ENCODE assay signal across 8 mouse cellular contexts in the genomic region with DNA sequence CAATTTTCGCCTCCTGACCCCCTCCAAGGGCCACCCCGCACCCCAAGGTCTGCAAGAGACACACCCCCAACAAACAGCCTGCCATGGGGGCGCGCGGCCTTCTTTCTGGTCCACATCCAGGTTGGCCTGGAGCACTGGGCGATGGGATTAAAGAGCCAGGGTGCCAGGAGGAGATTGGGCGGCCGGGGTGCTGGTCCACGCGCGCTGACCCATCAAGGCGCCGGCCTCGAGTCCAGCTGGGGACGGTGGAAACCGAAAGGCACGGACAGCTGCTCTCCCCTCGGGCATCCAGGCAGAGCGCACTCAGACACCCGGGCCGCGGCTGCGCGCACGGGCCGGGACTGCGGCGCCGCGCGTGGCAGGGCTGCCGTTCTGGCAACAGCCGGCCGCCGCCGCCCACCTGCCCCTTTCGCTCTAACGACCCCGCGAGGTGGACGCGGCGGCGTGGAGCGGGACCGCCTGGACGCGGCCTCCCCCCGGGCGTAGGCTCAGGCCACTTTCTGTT. TPM values are rescaled to one million over a fixed set of nuclear protein-coding genes. Genes with fewer than 3 reads are reported as not detected.
DNase-seq lines count a peak whose midpoint lies in the region; ATAC-seq lines count a peak whose summit lies in the region.

No protein-coding gene starts in this region.

- H3K4me1 ChIP-seq in forebrain, embryonic 12.5 days: peaks cover 39% of the 10 kb centered on the region
- peaks cover 25% of the 10 kb centered on the region for H3K4me1 ChIP-seq in intestine, embryonic 14.5 days (replicated peaks; ENCODE audit: control insufficient read depth, insufficient read depth, low read length)
- peaks cover 40% of the 10 kb centered on the region for H3K4me1 ChIP-seq in stomach, embryonic 16.5 days (ENCODE audit: control insufficient read depth, insufficient read depth, low read length)

- peaks cover 10% of the 10 kb centered on the region for H3K36me3 ChIP-seq in forebrain, embryonic 12.5 days (replicated peaks)
- H3K36me3 ChIP-seq in intestine, embryonic 14.5 days (ENCODE audit: control insufficient read depth, insufficient read depth, low read length): no peaks in the 10 kb centered on the region
- H3K36me3 ChIP-seq in stomach, embryonic 16.5 days (ENCODE audit: control insufficient read depth, insufficient read depth, low read length): no peaks in the 10 kb centered on the region

- no peak for ATAC-seq in forebrain, embryonic 12.5 days (ENCODE audit: low FRiP score)
- ATAC-seq in intestine, embryonic 14.5 days (replicated peaks; ENCODE audit: low FRiP score, low TSS enrichment, low read depth): no peak
- ATAC-seq in stomach, embryonic 16.5 days (ENCODE audit: insufficient read depth, low FRiP score): no peak
- no peak for ATAC-seq in frontal cortex, adult (ENCODE audit: low TSS enrichment)

- H3K27ac ChIP-seq in forebrain, embryonic 12.5 days: peak overlapping the region; percentile 99
- peak overlapping the region; percentile 99 for H3K27ac ChIP-seq in intestine, embryonic 14.5 days (ENCODE audit: low read depth)
- peak overlapping the region; percentile 99 for H3K27ac ChIP-seq in stomach, embryonic 16.5 days (ENCODE audit: low read length)

- peak; percentile 91 for DNase-seq in heart, adult 11 months
- DNase-seq in heart, adult 8-10 months (ENCODE audit: low spot score): no peak
- DNase-seq in MN1 (ENCODE audit: low spot score): peak; percentile 23
- DNase-seq in intestine, embryonic 14.5 days (ENCODE audit: low spot score): peak; percentile 74
- peak; percentile 13 for DNase-seq in lung, postnatal 14 days

- H3K27me3 ChIP-seq in forebrain, embryonic 12.5 days: no peaks in the 10 kb centered on the region
- H3K27me3 ChIP-seq in intestine, embryonic 14.5 days (replicated peaks; ENCODE audit: control insufficient read depth, insufficient read depth, low read length): no peaks in the 10 kb centered on the region
- no peaks in the 10 kb centered on the region for H3K27me3 ChIP-seq in stomach, embryonic 16.5 days (ENCODE audit: control insufficient read depth, insufficient read depth, low read length)

- H3K9me3 ChIP-seq in forebrain, embryonic 12.5 days: no peaks in the 10 kb centered on the region
- H3K9me3 ChIP-seq in intestine, embryonic 14.5 days (ENCODE audit: control insufficient read depth, low read length): no peaks in the 10 kb centered on the region
- H3K9me3 ChIP-seq in stomach, embryonic 16.5 days (replicated peaks; ENCODE audit: control insufficient read depth, low read length): no peaks in the 10 kb centered on the region

- peak overlapping the region; percentile 93 for H3K4me2 ChIP-seq in forebrain, embryonic 12.5 days
- H3K4me2 ChIP-seq in intestine, embryonic 14.5 days (ENCODE audit: low read length): peak overlapping the region; percentile 86
- H3K4me2 ChIP-seq in stomach, embryonic 16.5 days (ENCODE audit: low read depth, low read length): peak overlapping the region; percentile 94

- H3K4me3 ChIP-seq in forebrain, embryonic 12.5 days (replicated peaks): peak overlapping the region; percentile 88
- H3K4me3 ChIP-seq in intestine, embryonic 14.5 days (ENCODE audit: low read depth, low read length): peak overlapping the region; percentile 97
- peak overlapping the region; percentile 96 for H3K4me3 ChIP-seq in stomach, embryonic 16.5 days (replicated peaks; ENCODE audit: low read length)

- H3K9ac ChIP-seq in forebrain, embryonic 12.5 days: peak overlapping the region; percentile 96
- H3K9ac ChIP-seq in intestine, embryonic 14.5 days (ENCODE audit: low read length): peak overlapping the region; percentile 95
- peak overlapping the region; percentile 98 for H3K9ac ChIP-seq in stomach, embryonic 16.5 days (ENCODE audit: low read length)

- under 1% methylated on average over 49 of the region's 50 CpGs for WGBS in forebrain, embryonic 12.5 days
- under 1% methylated on average over 48 of the region's 50 CpGs for WGBS in intestine, embryonic 14.5 days
- under 1% methylated on average over 43 of the region's 50 CpGs for WGBS in stomach, embryonic 16.5 days

RNA-seq across cellular contexts. Expression of gene Igf2bp3, which starts 1.1 kb away (rescaled TPM):
- total RNA-seq in heart, adult 8-10 months (2022): not detected
- polyA plus RNA-seq in forebrain, embryonic 12.5 days (2016; fragmentation: Nextera tagmentation; extraction: Ambion mirVana): 98.9 and 107 TPM in 2 replicates
- 105 and 111 TPM in 2 replicates for polyA plus RNA-seq in intestine, embryonic 14.5 days (2014; fragmentation: Nextera tagmentation; extraction: Ambion mirVana)
- 47.0 and 53.6 TPM in 2 replicates for polyA plus RNA-seq in stomach, embryonic 16.5 days (2015; fragmentation: Nextera tagmentation; extraction: Ambion mirVana)

RNA-seq across cellular contexts. Expression of gene Tra2a, which starts 50.2 kb away (rescaled TPM):
- total RNA-seq in heart, adult 8-10 months (2022): 10 to 100 TPM; 20.0 to 27.3 (median 24.3) TPM
- polyA plus RNA-seq in forebrain, embryonic 12.5 days (2016; fragmentation: Nextera tagmentation; extraction: Ambion mirVana): 164 and 168 TPM in 2 replicates
- 45.6 and 45.9 TPM in 2 replicates for polyA plus RNA-seq in intestine, embryonic 14.5 days (2014; fragmentation: Nextera tagmentation; extraction: Ambion mirVana)
- 85.9 and 87.7 TPM in 2 replicates for polyA plus RNA-seq in stomach, embryonic 16.5 days (2015; fragmentation: Nextera tagmentation; extraction: Ambion mirVana)
